Mouse (Mus musculus) gastrocnemius, postnatal 25 days (tissue): ENCODE measurements around the gene Mettl13. TPM values are rescaled to one million over a fixed set of nuclear protein-coding genes. Genes with fewer than 3 reads are reported as not detected.

ENCODE experiments used
- DNase-seq: peaks from one replicate; pipeline ENCODE4 v3.0.0; 2022
- total RNA-seq, 2 experiments: library from RNA; stranded (reverse); gene quantifications; 1 replicate in 1 of 2; 2 replicates in 1 of 2; pipeline ENCODE4 v1.2.3; 2021

The Mettl13 gene
- total RNA-seq, 2 experiments from 2014 or later = 5.5 to 6.5 TPM

GRCm38 (mm10) chr1:162532330-162532729 lies 16.0 kb downstream of the Mettl13 start:
- DNase-seq = no peak

GRCm38 (mm10) chr1:162531584-162531983 lies 16.8 kb downstream of the Mettl13 start:
- no peak for DNase-seq

- DNase-seq = no peak
Observed at GRCm38 (mm10) chr1:162530666-162531065, 17.7 kb downstream of the Mettl13 start.

- no peak for DNase-seq
Observed at GRCm38 (mm10) chr1:162529651-162530050, 18.7 kb downstream of the Mettl13 start.

GRCm38 (mm10) chr1:162515116-162515515 lies 33.2 kb downstream of the Mettl13 start:
- DNase-seq = no peak

- no peak for DNase-seq
Observed at GRCm38 (mm10) chr1:162510013-162510356, 38.4 kb downstream of the Mettl13 start.

- peak; percentile 64 for DNase-seq
Observed at GRCm38 (mm10) chr1:162509329-162510012, 38.9 kb downstream of the Mettl13 start.

- DNase-seq = no peak
Observed at GRCm38 (mm10) chr1:162508211-162509005, 39.9 kb downstream of the Mettl13 start.

GRCm38 (mm10) chr1:162506516-162506915 lies 41.8 kb downstream of the Mettl13 start:
- no peak for DNase-seq

GRCm38 (mm10) chr1:162505649-162506048 lies 42.7 kb downstream of the Mettl13 start:
- DNase-seq = no peak

Other genes starting within 250 kb of the Mettl13 start
- 1 to 10 TPM; 4.7 to 7.6 TPM for gene Dnm3, start 70.5 kb downstream of the Mettl13 start, total RNA-seq
- 10 to 100 TPM; 15.7 to 16.9 TPM for gene Vamp4, start 22.0 kb upstream of the Mettl13 start, total RNA-seq
- gene Myoc, start 90.6 kb upstream of the Mettl13 start, total RNA-seq = 10 to 100 TPM in 1 of 2 experiments, 1 to 10 TPM in 1; 9.1 to 20.5 TPM
- gene Myocos, start 109.7 kb upstream of the Mettl13 start, total RNA-seq = not detected
- 10 to 100 TPM; 48.9 to 52.8 TPM for gene Prrc2c, start 192.0 kb upstream of the Mettl13 start, total RNA-seq